Mouse (Mus musculus): ENCODE measurements around the gene Tff2. TPM values are rescaled to one million over a fixed set of nuclear protein-coding genes. Genes with fewer than 3 reads are reported as not detected.

Gene Tff2
- not detected in 2 replicates for polyA plus RNA-seq (2015; fragmentation: Nextera tagmentation; extraction: Ambion mirVana)

DNA sequence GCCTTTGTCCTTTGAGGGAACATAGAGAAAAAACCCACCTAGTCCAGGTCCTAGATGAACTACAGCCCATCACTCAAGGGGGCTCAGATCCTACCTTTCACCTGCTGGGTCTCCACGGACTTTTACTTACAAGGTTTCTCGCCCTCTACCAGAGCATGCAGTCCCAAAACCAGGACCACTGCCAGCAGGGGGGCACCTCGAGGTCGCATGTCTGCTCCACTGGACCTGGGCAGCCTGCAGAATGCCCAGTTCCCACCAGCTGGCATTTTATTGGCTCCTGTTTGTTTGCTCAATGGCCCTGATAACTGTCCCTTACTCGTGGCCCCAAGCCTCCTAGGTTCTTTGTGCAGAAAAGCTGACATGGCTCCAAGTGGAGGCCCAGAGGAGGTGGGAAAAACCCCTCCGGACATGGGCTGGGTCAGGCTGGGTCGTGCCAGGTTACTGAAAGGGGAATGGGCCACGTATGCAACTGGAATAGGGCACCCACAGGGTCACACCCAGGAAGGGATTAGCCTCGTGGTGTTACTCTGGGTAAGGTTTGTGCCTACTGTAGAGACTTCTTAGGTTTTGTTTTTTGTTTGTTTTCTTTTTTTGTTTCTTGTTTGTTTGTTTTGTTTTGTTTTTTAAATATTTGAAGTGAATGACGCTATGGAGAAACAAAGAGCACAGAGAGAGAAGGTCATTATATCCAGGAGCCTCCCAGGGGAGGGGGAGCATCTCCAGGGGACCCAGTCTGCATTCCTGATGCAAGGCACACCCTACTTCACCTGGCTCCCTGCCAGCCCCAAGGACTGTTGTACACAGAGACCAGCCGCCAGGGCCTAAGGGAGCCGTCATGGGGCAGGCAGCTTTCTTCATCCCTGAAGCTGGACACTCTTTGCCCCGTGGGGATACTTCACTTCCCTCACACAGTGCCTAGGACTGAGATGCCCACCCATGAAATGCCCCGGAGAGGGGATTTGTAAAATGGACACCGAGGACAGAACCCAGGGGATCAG, at the start of gene Tff2:
Gene Tff2 (minus strand): TSS at position 243 of the 998 bp plus-strand sequence.

DNA sequence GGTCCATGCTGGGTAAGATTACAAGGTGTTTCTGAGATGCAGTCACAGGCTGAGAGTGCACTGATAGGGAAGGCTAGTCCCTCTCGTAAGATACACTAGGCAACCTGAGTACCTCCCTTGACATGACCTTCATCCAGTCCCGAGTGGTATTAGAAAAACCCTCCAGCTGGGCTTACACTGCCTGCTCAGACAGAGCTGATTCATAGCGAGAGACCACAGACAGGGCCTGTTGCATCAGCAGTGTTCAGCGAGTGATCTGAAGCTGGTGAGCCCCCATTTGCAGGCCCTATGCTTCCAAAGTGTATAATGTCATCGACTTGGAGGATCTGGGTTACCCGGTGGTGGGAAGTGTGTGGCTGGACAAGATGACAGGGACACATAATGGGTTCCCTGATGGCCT, 21.0 kb upstream of the Tff2 start, which contains the start of gene Tff1:
Gene Tff1 (minus strand): TSS at position 151 of the 400 bp plus-strand sequence.

DNA sequence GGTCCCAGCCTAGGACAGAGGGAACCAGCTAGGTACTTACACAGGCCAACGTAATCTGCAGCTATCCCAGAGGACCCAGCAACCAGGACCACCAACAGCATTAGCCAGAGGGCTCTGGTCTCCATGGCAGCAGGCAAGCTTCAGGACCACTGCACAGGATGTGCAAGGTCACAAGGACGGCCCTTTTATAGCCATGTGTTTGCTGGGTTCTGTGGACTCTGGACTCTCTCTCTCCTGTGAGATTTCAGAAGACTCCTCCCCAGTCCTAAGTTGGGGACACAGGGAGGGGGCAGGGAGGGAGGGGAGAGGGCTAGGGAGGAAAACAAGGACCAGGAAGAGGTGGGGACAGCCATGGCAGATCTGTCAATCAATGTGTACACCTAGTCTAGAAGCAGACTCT, 14.6 kb downstream of the Tff2 start, which contains the start of gene Tff3:
Gene Tff3 (minus strand): TSS at position 195 of the 400 bp plus-strand sequence.

Other genes with a start within 250 kb of the Tff2 start
- gene Glp1r, start 242.5 kb downstream of the Tff2 start, polyA plus RNA-seq (2015; fragmentation: Nextera tagmentation; extraction: Ambion mirVana), result 0.04 TPM in 1 of 2 replicates, not detected in the other
- not detected in 2 replicates for gene Umodl1, start 189.6 kb downstream of the Tff2 start, polyA plus RNA-seq (2015; fragmentation: Nextera tagmentation; extraction: Ambion mirVana)
- 1.9 and 4.7 TPM in 2 replicates for gene Abcg1, start 86.6 kb downstream of the Tff2 start, polyA plus RNA-seq (2015; fragmentation: Nextera tagmentation; extraction: Ambion mirVana)
- 1.2 and 1.6 TPM in 2 replicates for gene Tff3, start 14.6 kb downstream of the Tff2 start, polyA plus RNA-seq (2015; fragmentation: Nextera tagmentation; extraction: Ambion mirVana)
- gene Tff1, start 21.0 kb upstream of the Tff2 start, polyA plus RNA-seq (2015; fragmentation: Nextera tagmentation; extraction: Ambion mirVana), result 0.98 and 1.5 TPM in 2 replicates
- gene Tmprss3, start 54.7 kb upstream of the Tff2 start, polyA plus RNA-seq (2015; fragmentation: Nextera tagmentation; extraction: Ambion mirVana), result not detected in 2 replicates
- 0.29 TPM in 1 of 2 replicates, not detected in the other for gene Ubash3a, start 63.6 kb upstream of the Tff2 start, polyA plus RNA-seq (2015; fragmentation: Nextera tagmentation; extraction: Ambion mirVana)
- 2.0 and 2.3 TPM in 2 replicates for gene Rsph1, start 133.1 kb upstream of the Tff2 start, polyA plus RNA-seq (2015; fragmentation: Nextera tagmentation; extraction: Ambion mirVana)
- 3.4 and 3.8 TPM in 2 replicates for gene Slc37a1, start 142.5 kb upstream of the Tff2 start, polyA plus RNA-seq (2015; fragmentation: Nextera tagmentation; extraction: Ambion mirVana)
- 34.1 and 48.2 TPM in 2 replicates for gene Pde9a, start 241.9 kb upstream of the Tff2 start, polyA plus RNA-seq (2015; fragmentation: Nextera tagmentation; extraction: Ambion mirVana)